Mouse (Mus musculus): Measurements from ENCODE around the gene Specc1l. TPM values are rescaled to one million over a fixed set of nuclear protein-coding genes. Genes with fewer than 3 reads are reported as not detected.
A peak's percentile ranks its signal among the peaks of the same experiment; 100 is the strongest.

The Specc1l gene
- polyA plus RNA-seq, 1 experiment from 2014 or later, result 27.6 TPM

- Histone ChIP-seq H3K4me2 (replicated peaks; ENCODE audit: low read depth, low read length) (no peak overlapping the region), H3K27ac (ENCODE audit: low read depth, low read length) (no peak overlapping the region), H3K36me3 (ENCODE audit: control insufficient read depth, insufficient read depth, low read length) (peaks cover 55% of the 10 kb centered on the region), H3K9me3 (ENCODE audit: control insufficient read depth, low read length) (no peaks in the 10 kb centered on the region), H3K9ac (ENCODE audit: low read depth, low read length) (no peak overlapping the region), H3K4me1 (ENCODE audit: control insufficient read depth, insufficient read depth, low read length) (no peaks in the 10 kb centered on the region), H3K27me3 (ENCODE audit: control insufficient read depth, insufficient read depth, low read length) (no peaks in the 10 kb centered on the region), H3K4me3 (ENCODE audit: low read length) (no peak overlapping the region)
- peak; percentile 50; the same call in 1 of the 2 replicates for ATAC-seq (ENCODE audit: low FRiP score, low TSS enrichment)
- WGBS, result 27% methylated on average over 14 of the region's 14 CpGs
These were observed 29.6 kb upstream of the Specc1l start for GRCm38 (mm10) chr10:75182151-75182774.

GRCm38 (mm10) chr10:75184826-75185225 is 27.0 kb upstream of the Specc1l start:
- peaks cover 31% of the 10 kb centered on the region for H3K36me3 ChIP-seq (ENCODE audit: control insufficient read depth, insufficient read depth, low read length)
- H3K9me3 ChIP-seq (ENCODE audit: control insufficient read depth, low read length), result no peaks in the 10 kb centered on the region
- H3K27me3 ChIP-seq (ENCODE audit: control insufficient read depth, insufficient read depth, low read length), result no peaks in the 10 kb centered on the region
- H3K27ac ChIP-seq (ENCODE audit: low read depth, low read length), result no peak overlapping the region
- no peak overlapping the region for H3K4me2 ChIP-seq (replicated peaks; ENCODE audit: low read depth, low read length)
- H3K4me1 ChIP-seq (ENCODE audit: control insufficient read depth, insufficient read depth, low read length), result no peaks in the 10 kb centered on the region
- WGBS, result 90% methylated on average over 9 of the region's 9 CpGs
- H3K4me3 ChIP-seq (ENCODE audit: low read length), result no peak overlapping the region
- no peak for ATAC-seq (ENCODE audit: low FRiP score, low TSS enrichment)
- no peak overlapping the region for H3K9ac ChIP-seq (ENCODE audit: low read depth, low read length)

GRCm38 (mm10) chr10:75186551-75186950 is 25.3 kb upstream of the Specc1l start:
- Histone ChIP-seq H3K4me2 (replicated peaks; ENCODE audit: low read depth, low read length) (no peak overlapping the region), H3K27ac (ENCODE audit: low read depth, low read length) (no peak overlapping the region), H3K27me3 (ENCODE audit: control insufficient read depth, insufficient read depth, low read length) (no peaks in the 10 kb centered on the region), H3K4me3 (ENCODE audit: low read length) (no peak overlapping the region), H3K36me3 (ENCODE audit: control insufficient read depth, insufficient read depth, low read length) (peaks cover 16% of the 10 kb centered on the region), H3K4me1 (ENCODE audit: control insufficient read depth, insufficient read depth, low read length) (no peaks in the 10 kb centered on the region), H3K9me3 (ENCODE audit: control insufficient read depth, low read length) (no peaks in the 10 kb centered on the region), H3K9ac (ENCODE audit: low read depth, low read length) (no peak overlapping the region)
- no peak for ATAC-seq (ENCODE audit: low FRiP score, low TSS enrichment)
- 43% methylated on average over 6 of the region's 6 CpGs for WGBS

- Histone ChIP-seq H3K4me2 (replicated peaks; ENCODE audit: low read depth, low read length) (no peak overlapping the region), H3K4me3 (ENCODE audit: low read length) (no peak overlapping the region), H3K9ac (ENCODE audit: low read depth, low read length) (no peak overlapping the region), H3K9me3 (ENCODE audit: control insufficient read depth, low read length) (no peaks in the 10 kb centered on the region), H3K27me3 (ENCODE audit: control insufficient read depth, insufficient read depth, low read length) (no peaks in the 10 kb centered on the region), H3K36me3 (ENCODE audit: control insufficient read depth, insufficient read depth, low read length) (peaks cover 8% of the 10 kb centered on the region), H3K27ac (ENCODE audit: low read depth, low read length) (no peak overlapping the region), H3K4me1 (ENCODE audit: control insufficient read depth, insufficient read depth, low read length) (no peaks in the 10 kb centered on the region)
- 67% methylated on average over 8 of the region's 8 CpGs for WGBS
- ATAC-seq (ENCODE audit: low FRiP score, low TSS enrichment), result no peak
These were observed 24.4 kb upstream of the Specc1l start for GRCm38 (mm10) chr10:75187366-75188056.

DNA sequence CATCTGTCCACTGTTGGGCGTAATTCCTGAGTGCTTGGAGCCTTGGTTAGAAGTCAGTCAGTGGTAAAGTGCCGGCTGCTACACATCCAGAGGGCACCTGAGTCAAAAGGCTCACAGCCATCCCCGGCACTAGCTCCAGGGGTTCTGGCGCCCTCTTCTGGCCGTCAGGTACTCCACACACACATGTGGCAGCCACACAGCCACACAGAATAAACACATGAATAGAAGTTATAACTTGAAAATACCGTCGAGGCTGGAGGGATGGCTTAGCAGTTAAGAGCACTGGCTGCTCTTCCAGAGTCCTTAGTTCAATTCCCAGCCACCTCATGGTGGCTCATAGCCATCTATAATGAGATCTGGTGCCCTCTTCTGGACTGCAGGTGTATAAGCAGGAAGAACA is 20.2 kb upstream of the Specc1l start:
- Histone ChIP-seq H3K4me2 (replicated peaks; ENCODE audit: low read depth, low read length) (no peak overlapping the region), H3K9me3 (ENCODE audit: control insufficient read depth, low read length) (peaks cover 5% of the 10 kb centered on the region; the same call in 1 of the 2 replicates), H3K27ac (ENCODE audit: low read depth, low read length) (no peak overlapping the region), H3K4me1 (ENCODE audit: control insufficient read depth, insufficient read depth, low read length) (no peaks in the 10 kb centered on the region), H3K9ac (ENCODE audit: low read depth, low read length) (no peak overlapping the region), H3K4me3 (ENCODE audit: low read length) (no peak overlapping the region), H3K36me3 (ENCODE audit: control insufficient read depth, insufficient read depth, low read length) (no peaks in the 10 kb centered on the region), H3K27me3 (ENCODE audit: control insufficient read depth, insufficient read depth, low read length) (no peaks in the 10 kb centered on the region)
- no peak for ATAC-seq (ENCODE audit: low FRiP score, low TSS enrichment)
- 61% methylated on average over 7 of the region's 7 CpGs for WGBS

DNA sequence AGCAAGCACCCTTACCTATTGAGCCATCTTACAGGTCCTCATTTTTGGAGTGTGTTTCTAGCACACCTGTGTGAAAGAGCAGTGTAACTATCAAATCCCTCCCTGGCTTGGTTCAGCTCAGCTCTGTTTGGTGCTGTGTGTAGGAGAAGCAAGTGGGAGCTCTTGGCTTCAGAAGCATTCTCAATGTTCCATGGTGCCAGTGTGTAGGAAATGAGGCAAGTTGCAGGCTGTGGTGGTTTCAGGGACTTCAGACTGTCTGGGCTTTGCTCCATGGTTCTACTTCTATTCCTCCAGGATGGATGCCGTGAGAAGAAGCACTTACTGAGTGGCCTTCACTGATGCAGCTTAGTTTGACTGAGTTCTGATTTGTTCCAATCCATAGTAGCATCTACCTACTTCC is 14.1 kb upstream of the Specc1l start:
- H3K36me3 ChIP-seq (ENCODE audit: control insufficient read depth, insufficient read depth, low read length), result no peaks in the 10 kb centered on the region
- ATAC-seq (ENCODE audit: low FRiP score, low TSS enrichment), result no peak
- peaks cover 3% of the 10 kb centered on the region; the same call in 1 of the 2 replicates for H3K9me3 ChIP-seq (ENCODE audit: control insufficient read depth, low read length)
- no peak overlapping the region for H3K27ac ChIP-seq (ENCODE audit: low read depth, low read length)
- 96% methylated on average over 1 of the region's 1 CpGs for whole genome bisulfite sequencing
- no peak overlapping the region for H3K9ac ChIP-seq (ENCODE audit: low read depth, low read length)
- no peaks in the 10 kb centered on the region for H3K27me3 ChIP-seq (ENCODE audit: control insufficient read depth, insufficient read depth, low read length)
- H3K4me2 ChIP-seq (replicated peaks; ENCODE audit: low read depth, low read length), result no peak overlapping the region
- H3K4me1 ChIP-seq (ENCODE audit: control insufficient read depth, insufficient read depth, low read length), result no peaks in the 10 kb centered on the region
- no peak overlapping the region for H3K4me3 ChIP-seq (ENCODE audit: low read length)

DNA sequence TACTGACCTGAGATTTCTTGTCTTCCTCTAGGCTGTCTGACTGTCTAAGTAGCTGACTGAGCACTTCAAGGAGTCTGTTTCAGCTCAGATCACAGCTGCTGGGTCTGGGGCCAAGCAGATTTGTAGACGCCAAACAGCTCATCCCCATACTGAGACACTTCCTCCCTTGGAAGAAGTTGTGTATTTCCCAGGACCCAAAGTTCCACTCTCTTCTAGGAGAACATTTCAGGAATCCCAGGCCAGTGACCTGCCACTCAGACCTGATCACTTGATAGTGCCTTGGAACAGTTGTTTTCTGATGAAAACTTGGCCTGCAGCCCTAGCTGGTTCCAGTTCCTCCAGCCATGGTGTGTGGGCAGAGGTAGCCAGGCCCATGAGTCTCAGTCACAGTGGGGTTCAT is 11.1 kb upstream of the Specc1l start:
- Histone ChIP-seq H3K36me3 (ENCODE audit: control insufficient read depth, insufficient read depth, low read length) (no peaks in the 10 kb centered on the region), H3K4me2 (replicated peaks; ENCODE audit: low read depth, low read length) (no peak overlapping the region), H3K27me3 (ENCODE audit: control insufficient read depth, insufficient read depth, low read length) (no peaks in the 10 kb centered on the region), H3K4me1 (ENCODE audit: control insufficient read depth, insufficient read depth, low read length) (no peaks in the 10 kb centered on the region), H3K27ac (ENCODE audit: low read depth, low read length) (no peak overlapping the region), H3K9me3 (ENCODE audit: control insufficient read depth, low read length) (no peaks in the 10 kb centered on the region), H3K9ac (ENCODE audit: low read depth, low read length) (no peak overlapping the region), H3K4me3 (ENCODE audit: low read length) (no peak overlapping the region)
- 100% methylated on average over 1 of the region's 1 CpGs for WGBS
- no peak for ATAC-seq (ENCODE audit: low FRiP score, low TSS enrichment)

- ATAC-seq (ENCODE audit: low FRiP score, low TSS enrichment), result no peak
- H3K36me3 ChIP-seq (ENCODE audit: control insufficient read depth, insufficient read depth, low read length), result no peaks in the 10 kb centered on the region
- no peak overlapping the region for H3K27ac ChIP-seq (ENCODE audit: low read depth, low read length)
- no peak overlapping the region for H3K9ac ChIP-seq (ENCODE audit: low read depth, low read length)
- H3K4me1 ChIP-seq (ENCODE audit: control insufficient read depth, insufficient read depth, low read length), result no peaks in the 10 kb centered on the region
- H3K4me3 ChIP-seq (ENCODE audit: low read length), result no peak overlapping the region
- H3K9me3 ChIP-seq (ENCODE audit: control insufficient read depth, low read length), result no peaks in the 10 kb centered on the region
- H3K27me3 ChIP-seq (ENCODE audit: control insufficient read depth, insufficient read depth, low read length), result no peaks in the 10 kb centered on the region
- WGBS, result 19% methylated on average over 4 of the region's 4 CpGs
- H3K4me2 ChIP-seq (replicated peaks; ENCODE audit: low read depth, low read length), result no peak overlapping the region
These were observed 5.7 kb upstream of the Specc1l start for GRCm38 (mm10) chr10:75206192-75206591.

- Histone ChIP-seq H3K4me2 (replicated peaks; ENCODE audit: low read depth, low read length) (no peak overlapping the region), H3K27me3 (ENCODE audit: control insufficient read depth, insufficient read depth, low read length) (no peaks in the 10 kb centered on the region), H3K4me1 (ENCODE audit: control insufficient read depth, insufficient read depth, low read length) (peaks cover 12% of the 10 kb centered on the region), H3K36me3 (ENCODE audit: control insufficient read depth, insufficient read depth, low read length) (no peaks in the 10 kb centered on the region), H3K9ac (ENCODE audit: low read depth, low read length) (no peak overlapping the region), H3K4me3 (ENCODE audit: low read length) (no peak overlapping the region), H3K27ac (ENCODE audit: low read depth, low read length) (no peak overlapping the region), H3K9me3 (ENCODE audit: control insufficient read depth, low read length) (no peaks in the 10 kb centered on the region)
- 90% methylated on average over 3 of the region's 3 CpGs for WGBS
- ATAC-seq (ENCODE audit: low FRiP score, low TSS enrichment), result no peak
These were observed 1.0 kb upstream of the Specc1l start for GRCm38 (mm10) chr10:75210841-75211240.

All from kidney, embryonic 14.5 days (tissue).